ENCODE assay signal across 26 mouse cellular contexts in genomic region chr11:11530126-11530525, GRCm38 (mm10).
DNase-seq lines count a peak whose midpoint lies in the region; ATAC-seq lines count a peak whose summit lies in the region.
"Had no signal": no experiment of that assay in that cellular context is flagged by ENCODE, and none has a peak within 500 bp of the region (broad histone marks: within the 10 kb centered on the region; RNA-seq: fewer than 3 reads in every experiment).

No protein-coding gene starts in this region.

- H3K36me3 ChIP-seq in midbrain, embryonic 11.5 days (ENCODE audit: control insufficient read depth, insufficient read depth, low read length), result no peaks in the 10 kb centered on the region
- no peaks in the 10 kb centered on the region for H3K36me3 ChIP-seq in hindbrain, embryonic 12.5 days
- H3K36me3 ChIP-seq: embryonic facial prominence, embryonic 10.5 days; embryonic facial prominence, embryonic 12.5 days; forebrain, embryonic 12.5 days had no signal

- WGBS in midbrain, embryonic 11.5 days, result 80% methylated on average over 2 of the region's 2 CpGs
- 87% methylated on average over 2 of the region's 2 CpGs for WGBS in hindbrain, embryonic 12.5 days

- peak; percentile 3 for DNase-seq in heart, adult 11 months
- no peak for DNase-seq in heart, postnatal 14 days
- DNase-seq in kidney, postnatal 25 days, result no peak
- DNase-seq in midbrain, embryonic 11.5 days (ENCODE audit: low spot score, missing footprints), result no peak
- DNase-seq: adrenal gland, adult 2 months; adrenal gland, postnatal 10 days; adrenal gland, postnatal 25 days; B cell, adult 2 months; cerebellum, adult 11 months; cerebellum, adult 18-20 months; cerebellum, adult 8-10 months; cerebellum, adult 9-11 months; cerebellum, postnatal 14 days; cerebellum, postnatal 36 days had no signal

- no peaks in the 10 kb centered on the region for H3K27me3 ChIP-seq in midbrain, embryonic 11.5 days (ENCODE audit: control insufficient read depth, insufficient read depth, low read length)
- no peaks in the 10 kb centered on the region for H3K27me3 ChIP-seq in hindbrain, embryonic 12.5 days
- H3K27me3 ChIP-seq: embryonic facial prominence, embryonic 12.5 days; forebrain, embryonic 12.5 days had no signal

- H3K4me2 ChIP-seq in midbrain, embryonic 11.5 days, result no peak overlapping the region
- H3K4me2 ChIP-seq in hindbrain, embryonic 12.5 days (replicated peaks), result no peak overlapping the region
- H3K4me2 ChIP-seq: embryonic facial prominence, embryonic 12.5 days; forebrain, embryonic 12.5 days had no signal

- H3K27ac ChIP-seq in midbrain, embryonic 11.5 days (ENCODE audit: low read depth, low read length), result no peak overlapping the region
- H3K27ac ChIP-seq in hindbrain, embryonic 12.5 days, result no peak overlapping the region
- H3K27ac ChIP-seq: embryonic facial prominence, embryonic 10.5 days; embryonic facial prominence, embryonic 12.5 days; forebrain, embryonic 12.5 days had no signal

- intact Hi-C loops in heart, postnatal 14 days (cut with DNase I), result no loop called here

- H3K4me1 ChIP-seq in midbrain, embryonic 11.5 days (ENCODE audit: control insufficient read depth, insufficient read depth, low read length), result no peaks in the 10 kb centered on the region
- no peaks in the 10 kb centered on the region for H3K4me1 ChIP-seq in hindbrain, embryonic 12.5 days
- H3K4me1 ChIP-seq: embryonic facial prominence, embryonic 10.5 days; embryonic facial prominence, embryonic 12.5 days; forebrain, embryonic 12.5 days had no signal

- H3K9me3 ChIP-seq in midbrain, embryonic 11.5 days (ENCODE audit: control insufficient read depth, low read length), result no peaks in the 10 kb centered on the region
- H3K9me3 ChIP-seq in hindbrain, embryonic 12.5 days (replicated peaks), result no peaks in the 10 kb centered on the region
- H3K9me3 ChIP-seq: embryonic facial prominence, embryonic 10.5 days; embryonic facial prominence, embryonic 12.5 days; forebrain, embryonic 12.5 days had no signal

- no peak overlapping the region for H3K4me3 ChIP-seq in midbrain, embryonic 11.5 days (ENCODE audit: low read depth, low read length)
- H3K4me3 ChIP-seq in hindbrain, embryonic 12.5 days, result no peak overlapping the region
- H3K4me3 ChIP-seq: embryonic facial prominence, embryonic 10.5 days; embryonic facial prominence, embryonic 12.5 days; forebrain, embryonic 12.5 days had no signal

- ATAC-seq in common myeloid progenitor, adult 5-6 weeks (replicated peaks; ENCODE audit: low read depth, poor library complexity, severe bottlenecking), result peak; percentile 59
- ATAC-seq in hematopoietic stem cell, adult 5-6 weeks (replicated peaks in 1 of 2; ENCODE audit: insufficient read depth in 1 of 2, low FRiP score in 2 of 2, low TSS enrichment in 1 of 2, low read depth in 1 of 2, poor library complexity in 2 of 2, severe bottlenecking in 2 of 2), result peak; percentile 30 to 42; a peak in 1 of 4 replicates
- ATAC-seq in megakaryocyte-erythroid progenitor cell, adult 5-6 weeks (replicated peaks; ENCODE audit: low FRiP score, low TSS enrichment, poor library complexity, severe bottlenecking), result 0 out of 2 replicates have a peak, but pooled peaks have one; percentile 17
- no peak for ATAC-seq in midbrain, embryonic 11.5 days (ENCODE audit: low FRiP score)
- ATAC-seq in hindbrain, embryonic 12.5 days (ENCODE audit: low FRiP score), result no peak
- ATAC-seq: activated CD4-positive, CD25-positive, alpha-beta regulatory T cell, adult 4 months; CD4-positive, CD25-positive, alpha-beta regulatory T cell, adult 4 months; forebrain, embryonic 14.5 days; forebrain, embryonic 16.5 days; Patski had no signal

- H3K9ac ChIP-seq in midbrain, embryonic 11.5 days (ENCODE audit: low read length), result no peak overlapping the region
- H3K9ac ChIP-seq in hindbrain, embryonic 12.5 days, result no peak overlapping the region
- H3K9ac ChIP-seq: embryonic facial prominence, embryonic 12.5 days; forebrain, embryonic 12.5 days had no signal

Comparison
In these comparisons a context has a peak if more than half of its experiments do, and no peak if none do; other contexts are left out.
1. ATAC-seq: peak in common myeloid progenitor, adult 5-6 weeks (single experiment), hematopoietic stem cell, adult 5-6 weeks (2 of 2) and megakaryocyte-erythroid progenitor cell, adult 5-6 weeks (single experiment); none in midbrain, embryonic 11.5 days (single experiment) and hindbrain, embryonic 12.5 days (single experiment).